ENCODE assay signal across 2 mouse cellular contexts in the genomic region with DNA sequence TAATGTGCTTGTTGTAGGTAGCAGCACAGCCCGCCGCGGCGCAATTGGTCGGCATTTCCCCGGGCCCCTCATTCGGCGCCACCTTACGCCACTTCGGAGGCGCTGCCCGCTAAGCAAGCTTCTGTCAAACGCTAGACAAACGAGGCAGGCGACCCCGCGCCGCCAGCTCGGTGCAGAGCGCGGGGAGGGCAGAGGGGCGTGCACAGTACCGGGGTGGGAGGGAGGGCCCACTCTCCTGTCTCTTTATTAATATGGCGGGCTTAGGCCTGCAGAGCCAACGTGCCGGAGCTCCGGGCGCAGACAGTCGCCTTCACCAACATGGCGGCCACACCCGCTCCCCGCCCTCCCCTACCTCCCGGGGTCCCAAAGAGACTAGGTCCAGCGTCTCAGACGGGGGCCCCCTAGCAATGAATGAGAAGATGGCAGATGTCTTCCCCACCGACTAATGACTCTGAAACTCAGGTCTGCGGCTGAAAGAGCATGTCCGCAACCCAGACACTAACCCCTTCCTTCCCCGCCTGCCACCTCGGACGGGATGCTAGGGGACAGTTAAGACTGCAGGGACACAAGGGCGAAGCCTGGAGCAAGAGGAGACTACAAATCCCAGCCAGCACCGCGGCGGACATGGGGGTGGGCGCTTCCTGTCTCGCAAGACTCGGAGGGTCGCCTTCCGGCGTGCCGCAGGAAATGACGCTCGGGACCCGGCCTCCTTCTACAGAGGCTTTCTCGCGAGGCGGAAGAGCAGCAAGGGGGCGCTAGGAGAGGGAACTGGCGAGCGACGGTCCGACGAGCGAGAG.
TF ChIP-seq lines count a peak whose summit lies in the region.

A gene (minus strand): TSS at position 223 of the 797 bp plus-strand sequence.
A gene (plus strand): TSS at position 739 of the 797 bp plus-strand sequence.

TF ChIP-seq in C2C12, 6 proteins besides CTCF, POLR2A, EP300 and RAD21 (continued from another document):
- TF ChIP-seq USF1 (IDR thresholded peaks at IDR 0.05; ENCODE audit: low read depth) (no peak), MYOG (IDR thresholded peaks at IDR 0.05; ENCODE audit: control insufficient read depth, extremely low read depth, insufficient read length) (no peak), MAX (IDR thresholded peaks at IDR 0.05) (no peak), MYOD1 (IDR thresholded peaks at IDR 0.05; ENCODE audit: control insufficient read depth, insufficient read length, low read depth) (no peak)

TF ChIP-seq in myocyte, 11 proteins besides CTCF, POLR2A, EP300 and RAD21 (continued from another document):
- TF ChIP-seq MAX (IDR thresholded peaks at IDR 0.05; ENCODE audit: low read depth) (no peak), MYOG (IDR thresholded peaks at IDR 0.05; ENCODE audit: control insufficient read depth in 1 of 3, insufficient read depth in 1 of 3, insufficient read length in 2 of 3, low read depth in 2 of 3) (no peak)
